Mouse (Mus musculus): ENCODE results near the gene Tcap. TPM values are rescaled to one million over a fixed set of nuclear protein-coding genes. Genes with fewer than 3 reads are reported as not detected.

Tcap gene
- total and polyA plus RNA-seq, 2 experiments from 2014 or later, result not detected

DNA sequence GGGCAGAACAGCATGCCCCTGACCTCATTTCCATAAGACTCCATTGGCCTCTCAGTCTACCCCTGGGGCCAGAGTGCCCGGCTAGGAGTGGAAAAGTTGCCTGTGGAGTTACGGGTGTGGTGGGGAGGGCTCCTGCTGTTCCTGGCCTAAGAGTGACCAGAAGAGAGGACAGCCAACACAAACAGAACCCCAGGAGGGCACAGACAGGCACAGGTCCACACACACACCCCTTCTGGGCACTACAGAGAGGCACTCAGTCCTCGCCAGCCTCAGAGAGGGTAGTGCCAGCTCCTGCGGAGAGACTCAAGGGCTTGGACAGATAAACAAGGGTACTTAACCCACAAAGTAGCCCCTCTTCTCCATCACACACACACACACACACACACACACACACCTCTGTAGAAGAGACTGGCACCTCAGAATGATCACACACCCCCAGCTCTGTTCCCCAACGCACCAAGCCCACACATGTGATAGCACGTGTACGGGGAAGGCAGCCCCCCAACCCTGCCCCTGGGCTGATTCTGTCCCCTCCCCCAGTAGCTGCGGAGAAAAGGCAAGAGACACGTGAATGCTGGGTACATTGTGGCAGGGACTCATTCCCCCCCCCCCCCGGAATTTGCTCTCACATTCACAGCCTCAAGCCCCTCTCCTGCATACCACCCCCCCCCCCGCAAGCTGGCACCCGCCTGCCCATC, 36.1 kb upstream of the Tcap start:
- TF ChIP-seq CTCF (IDR thresholded peaks at IDR 0.05; ENCODE audit: low read depth), result no peak
- Histone ChIP-seq H3K4me2 (ENCODE audit: low read depth) (peak overlapping the region; percentile 98), H3K27ac (ENCODE audit: low read depth, low read length) (0 out of 2 replicates have a peak overlapping the region, but pooled peaks have one; percentile 2), H3K9ac (no peak overlapping the region), H3K27me3 (ENCODE audit: insufficient read depth, low read length) (peaks cover 34% of the 10 kb centered on the region), H3K4me1 (ENCODE audit: insufficient read depth) (0 out of 2 replicates have a peak, but pooled peaks cover 2% of the 10 kb centered on the region), H3K9me3 (ENCODE audit: low read length) (no peaks in the 10 kb centered on the region), H3K36me3 (ENCODE audit: insufficient read depth) (no peaks in the 10 kb centered on the region), H3K4me3 (ENCODE audit: low read depth, low read length) (peak overlapping the region; percentile 62)
- 3% methylated on average over 11 of the region's 12 CpGs for WGBS
- DNase-seq (peak; percentile 50), ATAC-seq (peak; percentile 59)

DNA sequence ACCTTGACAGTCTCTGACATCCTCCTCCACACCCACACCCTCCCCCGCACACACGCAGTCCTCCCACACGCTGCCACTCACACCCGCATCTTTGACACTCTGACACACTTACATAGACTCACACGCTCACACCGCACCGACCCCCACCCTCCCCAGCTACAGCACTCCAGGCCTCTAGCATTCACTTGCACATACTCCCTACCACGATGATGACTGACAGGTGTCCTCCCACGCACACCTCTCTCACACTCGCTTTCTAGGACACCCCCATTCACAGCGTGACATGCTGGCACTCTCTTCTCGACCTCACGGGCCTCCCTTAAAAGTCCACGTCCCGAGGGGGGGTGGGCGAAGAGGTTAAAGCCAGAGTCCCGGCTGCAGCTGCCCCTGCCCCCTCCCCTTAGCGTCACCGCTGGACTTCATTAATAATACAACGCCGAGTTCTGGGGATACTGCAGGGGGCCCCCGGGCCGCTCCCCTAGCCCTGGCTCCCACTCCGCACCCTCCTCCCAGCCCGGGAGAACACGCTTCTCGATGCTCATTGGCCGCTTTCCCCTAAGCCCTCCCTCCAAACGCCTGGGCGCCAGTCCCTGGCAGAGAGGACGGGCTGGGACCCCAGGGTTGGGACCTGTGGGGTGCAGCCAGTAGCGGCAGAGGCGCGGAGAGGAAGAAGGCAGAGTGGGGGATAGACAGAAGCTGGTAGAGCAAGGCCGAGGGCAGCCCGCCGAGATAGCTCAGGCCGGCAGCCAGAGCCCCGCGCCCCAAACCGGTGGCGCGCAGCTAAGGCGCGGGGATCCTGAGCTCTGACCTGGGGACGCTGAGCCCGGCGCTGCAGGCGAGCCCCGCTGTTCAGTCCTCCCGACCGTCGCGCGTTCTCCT, 35.3 kb upstream of the Tcap start, which contains the start of gene Ppp1r1b:
TSS of gene Ppp1r1b (plus strand) at position 322 of the 879 bp plus-strand sequence.
- 2% methylated on average over 55 of the region's 55 CpGs for WGBS
- peaks cover 34% of the 10 kb centered on the region for H3K27me3 ChIP-seq (ENCODE audit: insufficient read depth, low read length)
- peak; percentile 82 for DNase-seq
- H3K4me3 ChIP-seq (ENCODE audit: low read depth, low read length), result peak within 1 kb of the TSS; percentile 62
- TF ChIP-seq CTCF (IDR thresholded peaks at IDR 0.05; ENCODE audit: low read depth), result no peak
- H3K9me3 ChIP-seq (ENCODE audit: low read length), result no peaks in the 10 kb centered on the region
- H3K27ac ChIP-seq (ENCODE audit: low read depth, low read length), result 0 out of 2 replicates have a peak within 1 kb of the TSS, but pooled peaks have one; percentile 2
- peak within 1 kb of the TSS; percentile 98 for H3K4me2 ChIP-seq (ENCODE audit: low read depth)
- H3K36me3 ChIP-seq (ENCODE audit: insufficient read depth), result no peaks in the 10 kb centered on the region
- peak within 1 kb of the TSS; percentile 59 for H3K9ac ChIP-seq
- peak; percentile 83 for ATAC-seq
- H3K4me1 ChIP-seq (ENCODE audit: insufficient read depth), result 0 out of 2 replicates have a peak, but pooled peaks cover 2% of the 10 kb centered on the region

- Histone ChIP-seq H3K27me3 (ENCODE audit: insufficient read depth, low read length) (peaks cover 34% of the 10 kb centered on the region), H3K36me3 (ENCODE audit: insufficient read depth) (no peaks in the 10 kb centered on the region), H3K9me3 (ENCODE audit: low read length) (no peaks in the 10 kb centered on the region), H3K4me1 (ENCODE audit: insufficient read depth) (0 out of 2 replicates have a peak, but pooled peaks cover 2% of the 10 kb centered on the region), H3K9ac (peak overlapping the region; percentile 59; the same call in 1 of the 2 replicates), H3K27ac (ENCODE audit: low read depth, low read length) (no peak overlapping the region), H3K4me2 (ENCODE audit: low read depth) (peak overlapping the region; percentile 98), H3K4me3 (ENCODE audit: low read depth, low read length) (peak overlapping the region; percentile 62)
- no peak for DNase-seq
- WGBS, result 6% methylated on average over 9 of the region's 9 CpGs
- no peak for TF ChIP-seq CTCF (IDR thresholded peaks at IDR 0.05; ENCODE audit: low read depth)
- ATAC-seq, result no peak
Measured at GRCm38 (mm10) chr11:98349308-98349707, 34.3 kb upstream of the Tcap start.

- Histone ChIP-seq H3K4me2 (ENCODE audit: low read depth) (no peak overlapping the region), H3K27ac (ENCODE audit: low read depth, low read length) (no peak overlapping the region), H3K9ac (no peak overlapping the region), H3K9me3 (ENCODE audit: low read length) (no peaks in the 10 kb centered on the region), H3K4me1 (ENCODE audit: insufficient read depth) (0 out of 2 replicates have a peak, but pooled peaks cover 5% of the 10 kb centered on the region), H3K4me3 (ENCODE audit: low read depth, low read length) (no peak overlapping the region), H3K27me3 (ENCODE audit: insufficient read depth, low read length) (peaks cover 23% of the 10 kb centered on the region), H3K36me3 (ENCODE audit: insufficient read depth) (no peaks in the 10 kb centered on the region)
- ATAC-seq, result no peak
- no peak for TF ChIP-seq CTCF (IDR thresholded peaks at IDR 0.05; ENCODE audit: low read depth)
- 78% methylated on average over 18 of the region's 18 CpGs for WGBS
- no peak for DNase-seq
Measured at GRCm38 (mm10) chr11:98352272-98352990, 31.2 kb upstream of the Tcap start.

DNA sequence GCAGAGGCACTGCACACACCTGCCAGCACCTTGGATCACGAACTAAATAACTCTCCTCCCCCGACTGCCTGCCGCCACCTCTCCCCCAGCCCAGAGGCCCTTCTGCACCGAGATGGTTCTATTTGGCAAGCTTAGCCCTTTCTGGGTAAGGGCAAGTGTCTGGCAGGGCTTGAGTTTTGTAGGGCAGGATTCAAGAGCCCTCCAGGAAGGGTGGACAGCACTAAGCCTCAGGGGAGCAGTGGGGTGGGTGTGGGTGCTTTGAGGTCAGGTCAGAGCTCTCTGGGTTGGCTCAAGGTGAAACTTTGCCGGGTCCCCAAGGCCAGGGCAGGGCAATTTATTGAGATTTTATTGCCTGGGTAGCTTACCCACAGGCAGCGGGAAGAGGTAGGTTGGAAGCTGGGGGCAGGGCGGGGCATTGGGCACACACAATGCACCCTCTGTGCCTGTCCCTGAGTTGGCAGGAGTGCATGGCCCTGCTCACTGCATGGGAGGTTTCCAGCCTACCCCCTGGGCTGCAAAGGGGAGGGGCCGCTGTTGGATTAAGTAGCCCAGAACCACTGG, 29.9 kb upstream of the Tcap start:
- 0 out of 2 replicates have a peak, but pooled peaks cover 3% of the 10 kb centered on the region for H3K4me1 ChIP-seq (ENCODE audit: insufficient read depth)
- 33% methylated on average over 8 of the region's 8 CpGs for WGBS
- H3K36me3 ChIP-seq (ENCODE audit: insufficient read depth), result no peaks in the 10 kb centered on the region
- no peak overlapping the region for H3K4me2 ChIP-seq (ENCODE audit: low read depth)
- ATAC-seq (no peak), DNase-seq (no peak)
- TF ChIP-seq CTCF (IDR thresholded peaks at IDR 0.05; ENCODE audit: low read depth), result no peak
- no peak overlapping the region for H3K4me3 ChIP-seq (ENCODE audit: low read depth, low read length)
- H3K27me3 ChIP-seq (ENCODE audit: insufficient read depth, low read length), result peaks cover 22% of the 10 kb centered on the region
- no peaks in the 10 kb centered on the region for H3K9me3 ChIP-seq (ENCODE audit: low read length)
- H3K27ac ChIP-seq (ENCODE audit: low read depth, low read length), result no peak overlapping the region
- no peak overlapping the region for H3K9ac ChIP-seq

- no peak overlapping the region for H3K4me3 ChIP-seq (ENCODE audit: low read depth, low read length)
- DNase-seq (no peak), ATAC-seq (no peak)
- H3K9me3 ChIP-seq (ENCODE audit: low read length), result no peaks in the 10 kb centered on the region
- no peak overlapping the region for H3K4me2 ChIP-seq (ENCODE audit: low read depth)
- H3K27ac ChIP-seq (ENCODE audit: low read depth, low read length), result no peak overlapping the region
- H3K27me3 ChIP-seq (ENCODE audit: insufficient read depth, low read length), result peaks cover 15% of the 10 kb centered on the region
- 65% methylated on average over 14 of the region's 14 CpGs for WGBS
- no peak overlapping the region for H3K9ac ChIP-seq
- H3K4me1 ChIP-seq (ENCODE audit: insufficient read depth), result peaks cover 9% of the 10 kb centered on the region; the same call in 1 of the 2 replicates
- H3K36me3 ChIP-seq (ENCODE audit: insufficient read depth), result no peaks in the 10 kb centered on the region
- no peak for TF ChIP-seq CTCF (IDR thresholded peaks at IDR 0.05; ENCODE audit: low read depth)
Measured at GRCm38 (mm10) chr11:98354445-98354844, 29.2 kb upstream of the Tcap start.
